Mouse (Mus musculus) E14TG2a.4 (cell line): Measurements from ENCODE around the gene Tasp1.
"Not testable (repeated sequence)": the region's sequence is repeated elsewhere in the genome, so short reads cannot be mapped to it uniquely, and the experiment has no call there.

Experiments
- H3K27me3 ChIP-seq: 2 replicates; pipeline ENCODE4 v1.6.1; 2014; ENCODE audit warnings: low read length, control low read depth; ENCODE audit not compliant: insufficient read depth
- H3K36me3 ChIP-seq: 2 replicates; pipeline ENCODE4 v1.6.1; 2014; ENCODE audit warnings: low read length, control low read depth; ENCODE audit not compliant: insufficient read depth
- H3K4me1 ChIP-seq: replicated peaks from 2 replicates; pipeline ENCODE4 v1.6.1; 2014; ENCODE audit warnings: low read depth, low read length, control low read depth
- H3K4me3 ChIP-seq: replicated peaks from 2 replicates; pipeline ENCODE4 v1.5.1; 2014; ENCODE audit warnings: mild to moderate bottlenecking, low read length
- H3K9me3 ChIP-seq: 2 replicates; pipeline ENCODE4 v1.6.1; 2014; ENCODE audit warnings: low read length, control low read depth
- CTCF ChIP-seq: conservative IDR thresholded peaks from 2 replicates; pipeline ENCODE4 v1.5.1; 2014; ENCODE audit warnings: low read length
- NANOG ChIP-seq: IDR thresholded peaks from 2 replicates; pipeline ENCODE4 v1.6.1; 2014; ENCODE audit warnings: borderline replicate concordance, low read length, mixed read lengths
- POU5F1 ChIP-seq: IDR thresholded peaks from 2 replicates; pipeline ENCODE4 v1.6.1; 2014; ENCODE audit warnings: low read length, borderline replicate concordance

Tasp1 gene

DNA sequence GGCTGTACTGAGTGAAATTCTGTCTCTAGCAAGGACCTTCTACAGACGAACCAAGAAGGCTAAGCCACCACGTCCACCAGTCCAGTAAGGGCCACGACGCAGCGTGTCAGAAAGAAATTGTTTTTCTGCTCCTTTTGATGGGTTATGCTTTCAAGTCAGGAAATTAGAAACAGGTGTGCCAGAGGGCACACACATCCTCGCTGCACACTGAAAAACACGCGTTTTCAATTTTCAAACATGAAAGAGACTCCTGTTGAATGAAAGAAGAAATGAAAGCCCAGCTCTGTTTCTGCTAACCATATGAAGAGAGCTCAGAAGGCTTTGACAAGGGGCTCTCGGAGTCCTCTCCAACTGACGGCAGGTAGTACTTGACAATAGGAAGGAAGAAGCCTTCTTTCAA, 132.0 kb downstream of the Tasp1 start:
- no peak for TF ChIP-seq CTCF
- TF ChIP-seq NANOG = no peak
- no peak for TF ChIP-seq POU5F1
- peaks cover 11% of the 10 kb centered on the region for H3K4me1 ChIP-seq
- no peak overlapping the region for H3K4me3 ChIP-seq
- no peaks in the 10 kb centered on the region for H3K36me3 ChIP-seq
- H3K9me3 ChIP-seq = no peaks in the 10 kb centered on the region
- H3K27me3 ChIP-seq = no peaks in the 10 kb centered on the region

GRCm38 (mm10) chr2:139934033-139934572, 132.5 kb downstream of the Tasp1 start:
- Histone ChIP-seq H3K27me3 (no peaks in the 10 kb centered on the region), H3K4me1 (peaks cover 11% of the 10 kb centered on the region), H3K9me3 (no peaks in the 10 kb centered on the region)

GRCm38 (mm10) chr2:139932211-139932610, 134.4 kb downstream of the Tasp1 start:
- TF ChIP-seq CTCF (no peak), POU5F1 (no peak), NANOG (no peak)
- no peaks in the 10 kb centered on the region for H3K9me3 ChIP-seq
- H3K36me3 ChIP-seq = no peaks in the 10 kb centered on the region
- H3K4me1 ChIP-seq = peaks cover 3% of the 10 kb centered on the region; the same call in 1 of the 2 replicates
- no peaks in the 10 kb centered on the region for H3K27me3 ChIP-seq
- H3K4me3 ChIP-seq = no peak overlapping the region

More at GRCm38 (mm10) chr2:139934033-139934572, 132.5 kb downstream of the Tasp1 start:
- H3K4me3 ChIP-seq = no peak overlapping the region
- H3K36me3 ChIP-seq = no peaks in the 10 kb centered on the region
- TF ChIP-seq NANOG = no peak
- no peak for TF ChIP-seq CTCF
- TF ChIP-seq POU5F1 = no peak

DNA sequence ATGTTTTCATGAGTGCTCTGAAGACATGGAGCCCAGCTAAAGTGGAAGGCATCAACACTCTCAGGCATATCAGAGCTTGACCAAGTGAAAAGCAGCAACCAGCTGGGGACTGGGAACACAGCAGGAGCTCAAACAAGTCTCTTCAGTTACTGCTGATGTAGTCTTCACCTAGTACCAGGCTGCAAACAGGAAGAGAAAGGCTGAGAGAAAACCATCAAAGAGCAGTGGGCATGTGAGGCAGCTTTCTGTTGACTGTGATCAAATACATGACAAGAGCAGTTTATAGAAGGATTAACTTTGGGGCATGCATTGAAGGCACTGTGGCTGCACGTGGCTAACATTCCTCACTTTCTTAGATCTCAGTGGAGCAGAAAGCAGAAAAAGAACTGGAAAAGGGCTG, 141.7 kb downstream of the Tasp1 start:
- H3K27me3 ChIP-seq = no peaks in the 10 kb centered on the region
- no peaks in the 10 kb centered on the region for H3K9me3 ChIP-seq
- H3K36me3 ChIP-seq = no peaks in the 10 kb centered on the region
- TF ChIP-seq NANOG (no peak), POU5F1 (no peak), CTCF (no peak)
- no peaks in the 10 kb centered on the region for H3K4me1 ChIP-seq
- H3K4me3 ChIP-seq = no peak overlapping the region

GRCm38 (mm10) chr2:139921395-139921794, 145.2 kb downstream of the Tasp1 start:
- not testable (repeated sequence) for H3K36me3 ChIP-seq, H3K4me3 ChIP-seq, H3K9me3 ChIP-seq, H3K4me1 ChIP-seq, H3K27me3 ChIP-seq

DNA sequence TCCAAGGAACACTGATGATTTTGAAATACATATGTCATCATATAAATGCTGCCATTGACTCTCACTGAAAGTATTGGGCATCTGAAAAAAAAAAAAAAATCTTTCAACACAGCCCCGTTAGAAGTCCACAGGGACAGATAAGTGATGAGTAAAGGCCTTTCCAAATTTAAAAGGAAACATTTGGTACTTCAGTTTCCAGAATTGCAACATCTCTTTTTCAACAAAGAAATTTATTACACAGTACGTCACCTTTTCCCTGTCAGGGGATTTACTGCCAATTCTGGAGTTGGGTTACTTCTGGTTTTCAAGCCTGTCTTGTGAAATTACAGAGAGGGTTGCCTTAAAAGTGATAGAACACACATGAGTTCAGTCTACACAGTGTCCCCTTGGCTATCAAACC, 146.8 kb downstream of the Tasp1 start:
- H3K4me3 ChIP-seq = no peak overlapping the region
- H3K36me3 ChIP-seq = no peaks in the 10 kb centered on the region
- no peaks in the 10 kb centered on the region for H3K27me3 ChIP-seq
- H3K4me1 ChIP-seq = no peaks in the 10 kb centered on the region
- H3K9me3 ChIP-seq = no peaks in the 10 kb centered on the region
- TF ChIP-seq CTCF = no peak
- no peak for TF ChIP-seq POU5F1
- TF ChIP-seq NANOG = no peak

DNA sequence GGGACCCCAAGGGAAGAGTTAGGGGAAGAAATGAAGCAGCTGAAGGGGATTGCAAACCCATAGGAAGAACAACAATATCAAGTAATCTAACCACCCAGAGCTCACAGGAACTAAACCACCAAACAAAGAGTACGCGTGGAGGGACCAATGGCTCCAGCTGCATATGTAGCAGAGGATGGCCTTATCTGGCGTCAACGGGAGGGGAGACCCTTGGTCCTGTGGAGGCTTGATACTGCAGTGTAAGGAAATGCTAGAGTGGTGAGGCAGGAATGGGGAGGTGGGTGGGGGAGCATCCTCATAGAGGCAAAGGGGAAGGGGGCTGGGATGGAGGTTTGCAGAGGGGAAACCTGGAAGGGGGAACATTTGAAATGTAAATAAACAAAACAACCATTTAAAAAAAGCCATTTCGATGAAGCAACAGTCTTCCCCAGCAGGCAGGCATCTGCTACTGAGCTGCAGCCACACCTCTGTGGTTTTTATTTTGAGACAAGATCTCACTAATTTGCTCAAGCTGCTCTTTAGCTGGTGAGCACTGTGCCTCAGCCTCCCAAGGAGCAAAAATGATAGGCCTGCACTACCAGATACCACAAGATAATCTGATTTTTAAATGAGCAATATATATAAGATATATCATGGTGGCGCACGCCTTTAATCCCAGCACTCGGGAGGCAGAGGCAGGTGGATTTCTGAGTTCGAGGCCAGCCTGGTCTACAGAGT, 160.0 kb downstream of the Tasp1 start:
- Histone ChIP-seq H3K9me3 (no peaks in the 10 kb centered on the region), H3K27me3 (no peaks in the 10 kb centered on the region), H3K36me3 (no peaks in the 10 kb centered on the region), H3K4me3 (no peak overlapping the region), H3K4me1 (peaks cover 7% of the 10 kb centered on the region; the same call in 1 of the 2 replicates)
- TF ChIP-seq NANOG (no peak), POU5F1 (no peak), CTCF (no peak)

- Histone ChIP-seq H3K27me3 (no peaks in the 10 kb centered on the region), H3K4me1 (no peaks in the 10 kb centered on the region), H3K4me3 (no peak overlapping the region), H3K36me3 (no peaks in the 10 kb centered on the region), H3K9me3 (no peaks in the 10 kb centered on the region)
- no peak for TF ChIP-seq POU5F1
- no peak for TF ChIP-seq NANOG
- TF ChIP-seq CTCF = no peak
These were observed 175.1 kb downstream of the Tasp1 start for GRCm38 (mm10) chr2:139891405-139892089.

GRCm38 (mm10) chr2:139884264-139884637, 182.4 kb downstream of the Tasp1 start:
- H3K27me3 ChIP-seq = no peaks in the 10 kb centered on the region
- no peaks in the 10 kb centered on the region for H3K9me3 ChIP-seq
- H3K36me3 ChIP-seq = 0 out of 2 replicates have a peak, but pooled peaks cover 6% of the 10 kb centered on the region
- no peak for TF ChIP-seq CTCF
- no peak for TF ChIP-seq NANOG
- no peak for TF ChIP-seq POU5F1
- H3K4me3 ChIP-seq = no peak overlapping the region
- no peaks in the 10 kb centered on the region for H3K4me1 ChIP-seq
